Mouse (Mus musculus) brain, adult 10 weeks (tissue): Measurements from ENCODE around the gene Gm11213. TPM values are rescaled to one million over a fixed set of nuclear protein-coding genes. Genes with fewer than 3 reads are reported as not detected.

ENCODE experiments used
- polyA plus RNA-seq: library from polyadenylated mRNA; stranded (reverse); fragments of 350-450 nt; fragmentation: Illumina TruSeq; extraction: RNeasy Lipid Tissue Mini Kit (QIAGEN cat#74804); gene quantifications from one replicate; pipeline ENCODE4 v1.2.3, GENCODE M21; 2015; ENCODE audit warnings: low read depth, low replicate concordance

Gm11213 gene
- polyA plus RNA-seq: not detected

DNA sequence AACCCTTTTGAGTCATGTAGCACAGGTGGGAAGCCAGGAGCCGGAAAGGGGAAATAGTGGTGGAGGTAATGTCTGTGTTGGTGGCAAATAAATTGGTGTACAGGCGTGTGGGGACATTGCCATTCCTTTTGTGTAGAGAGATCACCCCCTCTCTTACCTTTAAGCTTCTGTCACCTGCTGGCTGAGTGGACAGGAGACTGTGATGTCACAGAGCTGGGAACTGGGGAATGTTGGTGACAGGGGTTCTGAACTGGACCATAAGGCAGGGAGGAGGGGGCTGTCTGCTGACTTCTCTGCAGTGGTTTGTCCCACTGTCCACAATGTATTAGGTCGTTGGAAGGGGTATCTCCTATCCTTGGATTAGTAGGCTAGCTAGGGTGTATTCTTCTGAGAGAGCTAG, at the start of gene Gm11213:
Gene Gm11213, minus strand, starts transcription at position 317 of the 400 bp plus-strand sequence.

DNA sequence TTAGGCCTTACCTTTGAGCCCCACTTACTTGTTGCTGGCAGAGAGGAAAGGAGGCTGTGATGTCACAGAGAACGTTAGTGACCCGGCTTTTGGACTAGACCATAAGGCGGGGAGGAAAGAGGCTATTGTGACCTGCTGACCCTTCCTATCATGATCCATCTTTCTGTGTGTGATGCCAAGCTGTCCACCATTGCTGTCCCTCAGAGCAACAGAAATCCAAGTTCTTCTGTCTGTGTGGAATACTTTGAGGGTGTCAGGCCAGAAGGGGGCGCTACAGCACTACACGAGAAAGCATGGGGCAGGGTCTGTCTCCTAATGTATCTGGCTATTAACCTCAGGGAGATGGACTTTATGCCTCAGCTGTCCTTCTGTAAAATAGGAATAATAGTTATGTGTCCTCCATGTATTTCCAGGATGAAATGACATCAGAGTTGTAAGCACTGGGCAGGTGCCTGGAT, 17.3 kb upstream of the Gm11213 start, which contains the start of gene Tex48:
Gene Tex48, minus strand, starts transcription at position 51 of the 458 bp plus-strand sequence.

DNA sequence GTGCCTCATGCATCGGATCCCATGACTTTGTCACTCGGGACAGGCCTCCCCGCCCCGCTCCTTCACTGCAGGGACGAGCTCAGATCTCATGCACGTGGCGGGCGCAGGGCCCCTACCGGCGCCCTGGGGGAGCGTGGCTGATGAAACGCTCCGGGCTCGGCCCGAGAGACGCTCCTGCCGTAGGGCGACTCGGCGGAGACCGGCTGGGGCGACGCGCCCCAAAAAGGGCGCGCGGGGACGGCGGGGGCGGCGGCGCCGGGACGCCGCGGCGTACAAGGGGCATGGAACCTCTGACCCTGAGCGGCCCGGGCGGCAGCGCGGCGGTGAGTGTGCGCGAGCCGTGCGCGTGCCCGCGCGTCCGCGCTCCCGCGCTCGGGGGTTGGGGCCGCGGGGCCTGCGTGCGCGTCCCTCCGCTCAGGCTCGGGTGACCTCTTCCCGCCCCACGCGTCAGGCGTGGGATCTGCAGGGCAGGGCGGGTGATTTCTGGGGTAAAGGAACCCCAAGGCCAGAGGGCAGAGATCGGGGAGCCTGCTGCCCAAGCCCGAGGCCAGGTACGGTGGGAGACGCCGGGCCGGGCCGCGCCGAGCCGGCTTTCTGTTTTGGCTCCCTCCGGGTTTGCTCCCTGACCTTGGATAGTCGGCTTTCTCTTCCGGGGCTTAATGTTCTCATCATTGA, 46.5 kb downstream of the Gm11213 start, which contains the start of gene Tmem268:
Gene Tmem268, plus strand, starts transcription at position 375 of the 675 bp plus-strand sequence.

Other genes with a start within 250 kb of the Gm11213 start
- not detected for gene Orm3, start 249.1 kb downstream of the Gm11213 start, polyA plus RNA-seq
- gene Orm2, start 242.8 kb downstream of the Gm11213 start, polyA plus RNA-seq: not detected
- gene Akna, start 201.9 kb downstream of the Gm11213 start, polyA plus RNA-seq: 1.9 TPM
- 30.1 TPM for gene Whrn, start 109.3 kb downstream of the Gm11213 start, polyA plus RNA-seq
- 246 TPM for gene Atp6v1g1, start 60.5 kb downstream of the Gm11213 start, polyA plus RNA-seq
- 11.1 TPM for gene Tmem268, start 46.5 kb downstream of the Gm11213 start, polyA plus RNA-seq
- not detected for gene Tex48, start 17.2 kb upstream of the Gm11213 start, polyA plus RNA-seq
- not detected for gene Gm11214, start 58.1 kb upstream of the Gm11213 start, polyA plus RNA-seq
- not detected for gene Tnfsf15, start 139.9 kb upstream of the Gm11213 start, polyA plus RNA-seq